Mouse (Mus musculus) heart, adult 2 months (tissue): ENCODE data around the gene Rab11fip5.

Experiments used
- CTCF ChIP-seq: fragments of 200-600 bp; IDR thresholded peaks from 2 replicates; pipeline ENCODE4 v1.8.1; 2022; ENCODE audit warnings: antibody characterized with exemption, mild to moderate bottlenecking, moderate library complexity
- POLR2A ChIP-seq: fragments of 200-500 bp; IDR thresholded peaks from 2 replicates; pipeline ENCODE4 v1.6.1; 2011; ENCODE audit warnings: mild to moderate bottlenecking, low read depth, low read length, control low read depth; ENCODE audit not compliant: insufficient read depth

GRCm38 (mm10) chr6:85423836-85424379 is 49.5 kb upstream of the Rab11fip5 start, which contains the start of gene Noto:
- TF ChIP-seq POLR2A, result no peak
- no peak for TF ChIP-seq CTCF
